Mouse (Mus musculus): Measurements from ENCODE around the gene Pcdh7. TPM values are rescaled to one million over a fixed set of nuclear protein-coding genes. Genes with fewer than 3 reads are reported as not detected.
"Not testable (repeated sequence)": the region's sequence is repeated elsewhere in the genome, so short reads cannot be mapped to it uniquely, and the experiment has no call there.

The Pcdh7 gene
- 10 to 100 TPM; 69.3 to 70.6 TPM for total RNA-seq (2021)
- long read RNA-seq, partial matches to known transcripts, result 4 of 6 reads
- long read RNA-seq, other reads (novel, unspliced or antisense), result 2 of 6 reads

GRCm38 (mm10) chr5:57717906-57718875, at the start of gene Pcdh7:
Pcdh7 (plus strand) TSS chr5:57717967.
- peak; percentile 54 to 69 for DNase-seq (ENCODE audit: low spot score in 2 of 2)

- not testable (repeated sequence) for DNase-seq (ENCODE audit: low spot score in 2 of 2)
Observed at GRCm38 (mm10) chr5:57676970-57677369, 40.8 kb upstream of the Pcdh7 start.

- DNase-seq (ENCODE audit: low spot score in 2 of 2), result no peak
Observed at GRCm38 (mm10) chr5:57708396-57708795, 9.4 kb upstream of the Pcdh7 start.

- peak in 1 of 2 experiments; percentile 30 for DNase-seq (ENCODE audit: low spot score in 2 of 2)
Observed at GRCm38 (mm10) chr5:57713980-57714379, 3.8 kb upstream of the Pcdh7 start.

GRCm38 (mm10) chr5:57714621-57715523, 2.9 kb upstream of the Pcdh7 start:
- peak; percentile 64 to 76 for DNase-seq (ENCODE audit: low spot score in 2 of 2)

- peak; percentile 77 to 85 for DNase-seq (ENCODE audit: low spot score in 2 of 2)
Observed at GRCm38 (mm10) chr5:57715524-57716400, 2.0 kb upstream of the Pcdh7 start.

- DNase-seq (ENCODE audit: low spot score in 2 of 2), result peak; percentile 46 to 52
Observed at GRCm38 (mm10) chr5:57716421-57717237, 1.1 kb upstream of the Pcdh7 start.

GRCm38 (mm10) chr5:57717238-57717905, 395 bp upstream of the Pcdh7 start:
- peak; percentile 55 to 68 for DNase-seq (ENCODE audit: low spot score in 2 of 2)

GRCm38 (mm10) chr5:57718876-57719593, 1.3 kb downstream of the Pcdh7 start:
- DNase-seq (ENCODE audit: low spot score in 2 of 2), result peak; percentile 70 to 78

- peak; percentile 70 to 81 for DNase-seq (ENCODE audit: low spot score in 2 of 2)
Observed at GRCm38 (mm10) chr5:57719594-57720185, 1.9 kb downstream of the Pcdh7 start.

GRCm38 (mm10) chr5:57720206-57720880, 2.6 kb downstream of the Pcdh7 start:
- DNase-seq (ENCODE audit: low spot score in 2 of 2), result peak; percentile 13 to 26

- no peak for DNase-seq (ENCODE audit: low spot score in 2 of 2)
Observed at GRCm38 (mm10) chr5:57721148-57721712, 3.5 kb downstream of the Pcdh7 start.

GRCm38 (mm10) chr5:57721927-57722326, 4.2 kb downstream of the Pcdh7 start:
- DNase-seq (ENCODE audit: low spot score in 2 of 2), result peak in 1 of 2 experiments; percentile 14

GRCm38 (mm10) chr5:57733451-57733850, 15.7 kb downstream of the Pcdh7 start:
- no peak for DNase-seq (ENCODE audit: low spot score in 2 of 2)

GRCm38 (mm10) chr5:57735723-57736122, 18.0 kb downstream of the Pcdh7 start:
- no peak for DNase-seq (ENCODE audit: low spot score in 2 of 2)

- no peak for DNase-seq (ENCODE audit: low spot score in 2 of 2)
Observed at GRCm38 (mm10) chr5:57742924-57743323, 25.2 kb downstream of the Pcdh7 start.
